In genomic region chr3:109772120-109772519, GRCm38 (mm10) we compare ENCODE assay signal across 20 mouse cellular contexts.
DNase-seq lines count a peak whose midpoint lies in the region; ATAC-seq lines count a peak whose summit lies in the region.
"Had no signal": no experiment of that assay in that cellular context is flagged by ENCODE, and none has a peak within 500 bp of the region (broad histone marks: within the 10 kb centered on the region; RNA-seq: fewer than 3 reads in every experiment).

No protein-coding gene starts in this region.

- no peaks in the 10 kb centered on the region for H3K9me3 ChIP-seq in heart, embryonic 12.5 days (replicated peaks)
- H3K9me3 ChIP-seq in heart, embryonic 16.5 days (replicated peaks; ENCODE audit: control insufficient read depth, low read length) = no peaks in the 10 kb centered on the region
- no peaks in the 10 kb centered on the region for H3K9me3 ChIP-seq in kidney, embryonic 16.5 days (ENCODE audit: low read length)
- H3K9me3 ChIP-seq: embryonic facial prominence, embryonic 12.5 days; forebrain, embryonic 15.5 days; hindbrain, embryonic 12.5 days had no signal

- H3K4me3 ChIP-seq in heart, embryonic 12.5 days = no peak overlapping the region
- H3K4me3 ChIP-seq in heart, embryonic 16.5 days (ENCODE audit: low read length) = 0 out of 2 replicates have a peak overlapping the region, but pooled peaks have one; percentile 17
- H3K4me3 ChIP-seq in kidney, embryonic 16.5 days (ENCODE audit: low read length) = no peak overlapping the region
- H3K4me3 ChIP-seq: embryonic facial prominence, embryonic 12.5 days; forebrain, embryonic 15.5 days; gastrocnemius, adult 2 months; hindbrain, embryonic 12.5 days had no signal

- no peak for DNase-seq in heart, postnatal 25 days (ENCODE audit: low spot score)
- no peak for DNase-seq in heart, adult 8-10 months (ENCODE audit: low spot score)
- DNase-seq in MEL-GATA-1-ER (ENCODE audit: extremely low read depth, low read depth) = peak; percentile 59
- DNase-seq in brain, adult 2 months (ENCODE audit: low read depth, low spot score) = peak; percentile 49
- no peak for DNase-seq in adrenal gland, postnatal 25 days
- DNase-seq: adrenal gland, adult 8-10 months; cerebellum, adult 11-12 months; cerebellum, adult 9-10 months; cerebellum, postnatal 25 days; gastrocnemius, adult 2 months; gastrocnemius, postnatal 25 days; kidney, adult 8-10 months had no signal

- ATAC-seq in heart, embryonic 12.5 days (ENCODE audit: insufficient number of reproducible peaks, low FRiP score) = peak; percentile 41; the same call in 1 of the 2 replicates
- peak; percentile 73; the same call in 1 of the 2 replicates for ATAC-seq in heart, embryonic 16.5 days (replicated peaks; ENCODE audit: extremely low read depth, insufficient read depth, low FRiP score)
- ATAC-seq in kidney, embryonic 16.5 days (ENCODE audit: low FRiP score, low TSS enrichment) = no peak
- ATAC-seq: forebrain, embryonic 15.5 days; inflammation-experienced regulatory T-cells, adult 6 months; intestine, postnatal 0 days had no signal

- H3K27me3 ChIP-seq in heart, embryonic 12.5 days (replicated peaks) = peaks cover 5% of the 10 kb centered on the region; the same call in 1 of the 2 replicates
- H3K27me3 ChIP-seq in heart, embryonic 16.5 days (ENCODE audit: control insufficient read depth, insufficient read depth, low read length) = no peaks in the 10 kb centered on the region
- H3K27me3 ChIP-seq in kidney, embryonic 16.5 days (ENCODE audit: insufficient read depth, low read length) = no peaks in the 10 kb centered on the region
- H3K27me3 ChIP-seq: embryonic facial prominence, embryonic 12.5 days; forebrain, embryonic 15.5 days; hindbrain, embryonic 12.5 days had no signal

- H3K4me1 ChIP-seq in heart, embryonic 12.5 days (replicated peaks) = peaks cover 25% of the 10 kb centered on the region
- peaks cover 5% of the 10 kb centered on the region for H3K4me1 ChIP-seq in heart, embryonic 16.5 days (ENCODE audit: control insufficient read depth, insufficient read depth, low read length)
- no peaks in the 10 kb centered on the region for H3K4me1 ChIP-seq in kidney, embryonic 16.5 days (ENCODE audit: insufficient read depth, low read length)
- H3K4me1 ChIP-seq: embryonic facial prominence, embryonic 12.5 days; forebrain, embryonic 15.5 days; hindbrain, embryonic 12.5 days had no signal

- intact Hi-C loops in heart, postnatal 25 days (cut with DNase I) = no loop called here

- H3K9ac ChIP-seq in heart, embryonic 12.5 days = no peak overlapping the region
- no peak overlapping the region for H3K9ac ChIP-seq in heart, embryonic 16.5 days (ENCODE audit: low read length)
- H3K9ac ChIP-seq in kidney, embryonic 16.5 days (replicated peaks; ENCODE audit: low read length) = no peak overlapping the region
- H3K9ac ChIP-seq: embryonic facial prominence, embryonic 12.5 days; forebrain, embryonic 15.5 days; hindbrain, embryonic 12.5 days had no signal

- 27% methylated on average over 14 of the region's 14 CpGs for WGBS in heart, embryonic 12.5 days
- 32% methylated on average over 14 of the region's 14 CpGs for WGBS in heart, embryonic 16.5 days
- WGBS in kidney, embryonic 16.5 days = 87% methylated on average over 14 of the region's 14 CpGs

- no peaks in the 10 kb centered on the region for H3K36me3 ChIP-seq in heart, embryonic 12.5 days
- no peaks in the 10 kb centered on the region for H3K36me3 ChIP-seq in heart, embryonic 16.5 days (ENCODE audit: control insufficient read depth, insufficient read depth)
- no peaks in the 10 kb centered on the region for H3K36me3 ChIP-seq in kidney, embryonic 16.5 days (ENCODE audit: insufficient read depth, low read length)
- H3K36me3 ChIP-seq: embryonic facial prominence, embryonic 12.5 days; forebrain, embryonic 15.5 days; hindbrain, embryonic 12.5 days had no signal

- H3K27ac ChIP-seq in heart, embryonic 12.5 days (ENCODE audit: poor library complexity, severe bottlenecking) = peak overlapping the region; percentile 56; the same call in 1 of the 2 replicates
- no peak overlapping the region for H3K27ac ChIP-seq in heart, embryonic 16.5 days (ENCODE audit: low read length)
- no peak overlapping the region for H3K27ac ChIP-seq in kidney, embryonic 16.5 days (ENCODE audit: low read length)
- H3K27ac ChIP-seq: embryonic facial prominence, embryonic 12.5 days; forebrain, embryonic 15.5 days; gastrocnemius, adult 2 months; hindbrain, embryonic 12.5 days had no signal

- H3K4me2 ChIP-seq in heart, embryonic 12.5 days = peak overlapping the region; percentile 60
- peak overlapping the region; percentile 31 for H3K4me2 ChIP-seq in heart, embryonic 16.5 days (ENCODE audit: low read depth, low read length)
- H3K4me2 ChIP-seq in kidney, embryonic 16.5 days (replicated peaks; ENCODE audit: low read depth, low read length) = no peak overlapping the region
- H3K4me2 ChIP-seq: embryonic facial prominence, embryonic 12.5 days; forebrain, embryonic 15.5 days; hindbrain, embryonic 12.5 days had no signal

Comparison
In these comparisons a context has a peak if more than half of its experiments do, and no peak if none do; other contexts are left out.
1. DNase-seq: peak in MEL-GATA-1-ER (single experiment) and brain, adult 2 months (single experiment); none in heart, postnatal 25 days (single experiment), heart, adult 8-10 months (single experiment) and adrenal gland, postnatal 25 days (single experiment).